Mouse (Mus musculus) brain, adult 2 months (tissue): ENCODE results near the gene Gli1.
A peak's percentile ranks its signal among the peaks of the same experiment; 100 is the strongest.

Source experiments
- DNase-seq: peaks from one replicate; pipeline ENCODE4 v3.0.0; 2011; ENCODE audit warnings: low read depth, low spot score

Gli1 gene

DNA sequence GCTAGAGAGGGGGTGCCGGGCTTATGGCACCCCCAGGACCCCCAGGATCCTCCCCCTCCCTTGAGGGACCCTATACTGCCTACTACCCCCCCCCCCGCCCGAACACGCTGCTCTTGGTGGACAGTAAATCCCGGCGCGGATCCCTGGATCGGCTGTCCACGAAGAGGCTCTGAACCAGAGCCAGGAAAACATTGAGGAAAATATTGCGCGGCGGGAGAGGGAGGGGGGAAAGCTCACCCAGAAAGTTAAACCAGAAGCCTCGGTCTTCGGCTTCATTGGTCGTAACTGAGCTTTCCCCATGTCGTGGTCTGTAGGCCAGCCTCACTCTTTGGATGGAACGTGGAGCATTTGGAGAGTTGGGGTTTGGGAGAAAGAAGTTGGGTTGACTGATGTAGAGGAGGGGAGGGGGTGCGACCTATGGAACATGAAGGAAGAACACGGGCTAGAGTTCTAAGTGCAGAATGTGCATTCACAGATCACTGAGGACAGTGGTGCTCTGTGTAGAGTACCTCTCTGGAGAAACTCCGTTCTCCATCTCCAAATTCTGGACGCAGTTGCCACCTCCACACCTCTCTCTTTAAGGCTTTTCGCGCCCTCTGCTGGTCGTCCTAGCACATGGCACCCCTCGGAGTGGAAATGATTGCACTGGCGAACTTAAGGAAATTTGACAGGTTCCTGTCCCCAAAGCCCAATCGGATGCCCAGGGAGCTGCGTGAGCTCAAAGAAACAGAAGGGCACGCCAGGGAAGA, at the start of gene Gli1:
TSS of gene Gli1 (minus strand) at position 84 of the 749 bp plus-strand sequence.
- peak; percentile 93 for DNase-seq

DNA sequence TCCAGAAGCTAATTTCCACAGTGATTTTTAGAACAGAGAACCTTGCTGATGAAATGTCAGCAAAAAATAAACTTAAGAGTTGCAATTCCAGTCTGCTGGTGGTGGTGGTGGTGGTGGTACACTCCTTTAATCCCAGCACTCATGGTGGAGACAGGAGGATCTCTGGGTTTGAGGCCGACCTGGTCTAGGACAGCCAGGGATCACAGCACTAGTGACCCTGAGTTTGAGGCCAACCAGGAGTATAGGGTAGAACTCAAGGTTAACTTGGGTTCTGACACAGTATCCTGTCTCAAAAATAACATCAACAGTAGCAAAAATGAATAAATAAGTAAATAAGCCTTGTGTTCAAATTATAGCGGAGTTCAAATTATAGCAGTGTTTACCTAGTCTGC, 40.0 kb upstream of the Gli1 start:
- DNase-seq: no peak

DNA sequence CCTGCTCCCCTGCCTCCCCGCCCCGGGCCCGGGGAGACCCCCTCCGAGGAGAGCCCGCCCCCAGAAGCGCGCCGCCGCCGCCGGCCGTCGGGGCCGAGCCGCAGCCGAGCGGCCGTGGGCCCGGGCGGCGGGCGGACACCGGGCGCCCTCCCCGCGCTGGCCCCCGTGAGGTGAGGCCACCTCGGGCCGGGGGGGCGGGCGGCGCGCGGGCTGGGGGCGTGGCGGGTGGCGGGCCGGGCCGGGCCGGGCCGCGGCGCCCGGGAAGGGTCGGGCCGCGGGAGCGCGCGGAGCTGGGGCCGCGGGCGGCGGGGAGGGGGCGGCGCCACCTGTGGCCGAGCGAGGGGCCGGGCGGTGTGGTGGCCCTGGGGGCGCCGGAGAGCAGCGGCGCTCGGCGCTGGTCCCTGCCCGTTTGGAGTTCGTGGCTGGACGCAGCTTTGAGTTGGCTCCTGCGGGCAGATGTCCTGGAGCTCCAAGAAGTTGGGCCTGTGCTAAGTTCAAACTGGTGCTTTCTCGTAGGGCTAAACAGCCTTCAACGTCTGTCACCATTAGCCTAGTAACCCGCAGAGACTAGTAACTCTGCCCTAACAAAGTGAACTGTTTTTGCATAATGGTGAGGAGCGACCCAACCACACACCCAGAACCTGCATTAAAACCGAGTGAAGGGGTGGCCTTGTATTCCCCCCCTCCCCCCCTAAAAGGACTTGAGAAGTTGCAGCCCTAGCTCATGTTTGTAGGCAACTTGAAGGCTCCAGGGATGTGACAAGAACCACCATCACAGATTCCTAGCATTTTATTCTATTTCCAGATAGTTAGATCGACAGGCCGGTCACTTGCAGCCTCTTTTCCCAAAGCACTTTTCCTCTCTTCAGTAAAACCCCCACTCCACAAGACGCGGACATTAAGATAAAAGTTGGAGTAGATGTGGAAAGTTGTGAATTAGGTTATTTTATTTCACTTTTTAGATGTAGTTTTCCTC, 39.3 kb upstream of the Gli1 start:
- DNase-seq: peak; percentile 31

GRCm38 (mm10) chr10:127380251-127380691, 38.5 kb upstream of the Gli1 start, which contains the start of gene R3hdm2:
R3hdm2 (plus strand) TSS chr10:127380327.
- peak; percentile 97 for DNase-seq

- DNase-seq: no peak
Observed at GRCm38 (mm10) chr10:127379654-127380053, 37.9 kb upstream of the Gli1 start.

GRCm38 (mm10) chr10:127377700-127378099, 35.9 kb upstream of the Gli1 start:
- DNase-seq: no peak

DNA sequence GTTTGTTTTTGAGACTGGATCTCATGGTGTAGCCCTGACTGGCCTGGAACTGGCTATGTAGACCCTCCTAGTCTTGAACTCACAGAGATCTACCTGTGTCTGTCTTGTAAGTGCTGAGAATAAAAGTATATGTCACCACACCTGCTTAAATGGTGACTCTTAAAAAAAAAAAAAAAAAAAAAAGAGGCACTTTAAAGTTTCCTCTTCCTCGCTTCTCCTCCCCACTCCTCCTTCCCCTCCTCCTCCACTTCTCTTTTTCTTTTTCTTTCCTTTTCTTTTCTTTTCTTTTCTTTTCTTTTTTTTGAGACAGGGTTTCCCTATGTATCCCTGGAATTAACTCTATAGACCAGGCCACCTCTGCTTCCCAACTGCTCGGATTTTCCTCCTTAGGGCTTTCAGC, 29.2 kb upstream of the Gli1 start:
- no peak for DNase-seq

- no peak for DNase-seq
Observed at GRCm38 (mm10) chr10:127369834-127370820, 28.4 kb upstream of the Gli1 start, which contains the start of gene Inhbc. Inhbc (minus strand) TSS chr10:127370431.

GRCm38 (mm10) chr10:127368273-127368672, 26.5 kb upstream of the Gli1 start:
- no peak for DNase-seq

DNA sequence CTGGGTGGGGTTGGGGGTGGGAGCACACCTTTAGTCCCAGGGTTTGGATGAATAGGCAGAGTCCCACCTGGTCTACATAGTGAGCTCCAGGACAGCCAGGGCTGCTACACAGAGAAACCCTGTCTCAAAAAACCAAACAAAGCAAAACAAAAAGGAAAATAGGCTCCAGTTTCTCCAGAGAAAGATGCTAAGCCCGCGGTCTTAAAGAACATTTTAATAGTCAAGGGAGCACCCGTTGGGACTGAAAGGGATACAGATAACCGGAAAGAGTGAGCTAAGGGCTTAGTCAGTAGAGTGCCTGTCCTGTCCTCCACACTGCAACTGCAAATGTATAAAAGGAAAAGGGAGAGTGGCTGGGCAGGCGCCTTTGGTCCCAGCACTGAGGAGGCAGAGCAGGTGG, 25.3 kb upstream of the Gli1 start:
- no peak for DNase-seq

DNA sequence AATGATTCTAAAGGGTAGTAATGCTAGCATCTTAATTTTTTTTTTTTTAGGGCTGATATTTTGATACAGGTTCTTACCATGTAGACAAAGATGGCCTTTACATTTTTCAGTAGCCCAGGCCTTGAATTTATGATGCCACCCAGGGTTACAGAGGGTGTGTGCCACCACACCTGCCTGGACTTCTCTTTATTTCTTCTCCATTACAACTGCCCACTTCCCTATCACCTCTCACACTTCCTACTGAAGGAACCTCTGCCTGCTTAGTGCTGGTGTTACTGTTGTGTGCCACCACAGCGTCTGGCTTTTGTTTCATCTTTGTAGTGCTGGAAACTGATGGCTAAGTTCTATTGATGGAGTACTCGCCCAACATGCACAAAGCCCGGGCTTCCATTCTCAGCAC, 18.9 kb upstream of the Gli1 start:
- DNase-seq: no peak

DNA sequence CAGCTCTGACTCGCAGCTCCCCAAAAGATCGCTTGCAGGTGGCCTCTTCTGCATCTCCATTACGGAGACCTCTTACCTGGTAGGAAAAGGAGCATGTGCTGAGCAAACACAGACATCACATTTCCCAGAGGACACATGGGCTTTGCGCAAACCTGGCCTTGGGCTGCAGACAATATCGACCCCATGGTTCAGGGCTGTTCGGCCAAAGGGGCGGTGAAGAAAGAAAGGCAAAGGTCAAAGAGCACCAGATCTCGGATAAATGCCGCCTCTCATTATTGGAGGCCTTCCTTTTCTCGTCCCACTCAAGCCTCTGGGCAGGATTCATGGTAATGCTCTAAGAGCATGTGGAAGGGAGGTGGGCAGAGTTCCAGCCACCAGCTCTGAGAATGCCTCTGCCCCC, 13.6 kb upstream of the Gli1 start:
- no peak for DNase-seq

DNA sequence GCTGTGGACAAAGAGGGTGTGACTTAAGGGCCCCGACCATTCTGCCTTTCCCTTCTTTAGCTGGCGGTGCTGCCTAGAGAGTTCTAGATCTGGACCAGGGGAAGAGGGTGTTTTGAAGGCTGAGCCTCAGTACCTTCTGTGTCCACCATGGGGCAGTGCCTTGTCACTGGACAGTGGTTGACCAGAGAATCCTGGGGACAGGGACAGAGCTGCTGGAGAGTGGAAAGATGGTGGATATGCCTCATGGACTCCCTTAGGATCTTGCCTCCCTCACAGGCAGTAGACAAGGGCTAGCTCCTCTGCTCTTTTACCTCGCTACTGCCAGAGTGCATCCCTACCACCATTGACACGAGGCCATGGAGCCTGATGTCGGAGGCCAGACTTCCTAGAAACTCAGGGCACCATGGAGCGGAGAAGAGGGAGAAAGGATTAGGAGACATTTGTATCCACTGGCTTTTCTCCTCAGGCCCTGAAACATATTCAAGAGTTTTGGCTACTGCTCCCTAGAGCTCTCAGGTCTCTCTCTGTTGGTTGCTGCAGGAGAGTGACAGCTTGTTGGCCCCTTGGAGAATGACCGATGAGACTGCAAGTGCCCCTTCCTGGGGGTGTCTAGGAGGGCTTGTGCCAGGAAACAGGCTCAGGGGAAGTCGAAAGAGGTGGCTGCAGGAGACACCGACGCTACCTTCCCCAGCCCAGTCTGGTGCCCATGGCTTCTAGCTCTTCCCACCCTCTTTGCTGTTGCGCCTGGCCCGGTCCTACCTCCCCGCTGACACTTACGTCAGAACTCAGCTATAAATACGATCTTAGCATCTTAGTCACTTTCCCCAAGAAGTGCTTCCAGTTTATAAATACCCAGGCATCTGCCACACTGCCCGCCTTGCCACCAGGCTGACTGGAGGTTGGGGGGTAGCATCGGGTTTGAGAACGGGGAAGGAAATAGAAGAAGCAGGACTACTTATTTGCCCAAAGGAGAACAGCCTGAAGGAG, 12.4 kb upstream of the Gli1 start, which contains the start of gene Inhbe:
TSS of gene Inhbe (minus strand) at position 503 of the 987 bp plus-strand sequence.
- DNase-seq: peak; percentile 96

DNA sequence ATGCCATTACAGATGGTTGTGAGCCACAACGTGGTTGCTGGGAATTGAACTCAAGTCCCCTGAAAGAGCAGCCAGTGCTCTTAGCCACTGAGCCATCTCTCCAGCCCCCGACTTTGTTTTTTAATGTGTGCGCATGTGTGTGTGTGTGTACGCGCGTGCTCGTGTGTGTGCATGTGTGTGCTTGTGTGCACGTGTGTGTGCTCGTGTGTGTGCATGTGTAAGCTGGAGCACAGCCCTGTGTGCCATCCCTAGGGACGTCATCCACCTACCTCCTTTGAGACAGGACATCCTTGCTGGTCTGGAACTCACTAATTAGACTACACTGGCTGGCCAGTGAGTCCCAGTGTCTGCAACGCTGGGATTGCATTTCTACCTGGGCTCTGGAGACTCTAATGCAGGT, 11.0 kb upstream of the Gli1 start:
- DNase-seq: no peak

DNA sequence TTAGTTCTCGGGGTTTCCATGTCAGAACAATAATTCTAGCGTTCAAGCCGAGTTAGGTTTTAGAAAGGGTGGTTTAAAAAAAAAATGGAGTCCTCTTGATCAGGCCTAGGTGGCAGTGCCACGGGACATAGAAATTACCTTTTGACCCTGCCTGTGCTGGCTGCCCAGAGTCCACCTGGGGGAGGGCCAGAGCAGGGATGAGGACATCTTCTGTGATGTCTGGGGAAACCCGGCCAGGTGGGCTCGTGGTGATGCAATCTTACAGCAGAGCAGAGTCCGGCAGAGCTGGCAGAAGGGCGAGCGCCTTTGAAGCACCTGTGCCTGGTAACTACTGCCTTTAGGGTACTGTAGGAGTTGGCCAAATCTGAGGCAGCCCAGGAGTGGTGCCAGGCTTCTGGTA, 10.4 kb upstream of the Gli1 start:
- no peak for DNase-seq

- DNase-seq: no peak
Observed at GRCm38 (mm10) chr10:127351719-127352118, 9.9 kb upstream of the Gli1 start.

GRCm38 (mm10) chr10:127351285-127351595, 9.5 kb upstream of the Gli1 start:
- no peak for DNase-seq

DNA sequence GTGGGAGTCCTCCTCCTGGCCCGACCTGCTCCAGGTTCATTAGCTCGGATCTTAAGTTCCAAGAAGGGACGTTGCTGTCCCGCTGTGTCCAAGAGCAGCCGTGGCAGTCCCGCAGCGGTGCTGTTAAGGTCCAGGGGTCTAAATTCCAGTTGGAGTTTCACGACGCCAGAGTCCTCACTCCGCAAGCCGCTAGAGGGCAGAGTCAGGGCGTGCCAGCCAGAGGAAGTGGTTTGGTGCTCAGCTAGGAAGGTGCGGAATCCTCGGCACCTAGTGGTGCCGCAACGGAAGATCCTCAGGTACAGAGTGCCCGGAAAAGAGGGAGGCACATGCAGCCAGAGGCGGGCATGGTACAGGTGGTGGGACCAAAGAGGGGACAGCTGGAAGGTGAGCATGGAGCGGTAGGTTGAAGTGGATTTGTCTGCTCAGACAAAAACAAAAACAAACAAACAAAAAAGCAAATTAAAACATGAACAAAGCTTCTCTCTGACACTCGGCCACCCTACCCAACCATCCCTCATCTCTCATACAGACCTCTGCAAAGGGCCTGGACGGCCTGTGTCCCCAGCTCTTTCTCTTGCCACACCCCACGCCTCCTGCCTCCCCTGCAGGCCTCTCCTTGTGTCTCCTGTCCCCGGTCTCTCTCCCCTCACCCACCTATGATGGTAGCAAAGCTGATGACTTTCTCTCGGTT, 9.0 kb upstream of the Gli1 start:
- peak; percentile 89 for DNase-seq

DNA sequence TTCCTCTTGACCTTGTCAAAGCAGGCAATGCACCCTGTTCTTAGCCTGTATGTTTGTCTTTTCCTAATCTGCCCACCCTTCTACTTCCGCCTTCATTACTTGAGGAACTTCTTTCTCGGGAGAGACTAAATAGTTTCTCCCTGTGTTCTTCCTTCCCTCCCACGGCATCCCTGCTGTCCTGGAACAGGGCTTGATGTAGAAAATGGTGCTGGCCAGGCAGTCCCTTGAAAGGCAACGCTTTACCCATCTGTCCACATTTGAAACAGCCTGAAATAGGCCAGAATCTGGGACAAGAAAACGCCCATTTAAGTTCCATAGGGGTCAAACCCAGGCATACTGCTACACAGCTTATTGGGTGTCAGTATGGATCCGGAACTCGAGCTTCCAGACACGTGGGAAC, 8.0 kb upstream of the Gli1 start:
- DNase-seq: peak; percentile 76
